Mouse (Mus musculus) lung, adult 2 months (tissue): ENCODE measurements at regions not wholly inside any gene's neighbourhood (a gene's known extent, or its start where the extent isn't known, plus 50 kb on each side); places are given as distances from the start of the nearest gene placed in this dataset.

Source experiments
- CTCF ChIP-seq: fragments of 200-500 bp; IDR thresholded peaks from 2 replicates; pipeline ENCODE4 v1.5.1; 2011; ENCODE audit warnings: mild to moderate bottlenecking, low read length, control low read depth; ENCODE audit not compliant: insufficient read depth
- POLR2A ChIP-seq: fragments of 200-500 bp; IDR thresholded peaks from 2 replicates; pipeline ENCODE4 v1.6.1; 2011; ENCODE audit warnings: low read depth, mild to moderate bottlenecking, control low read depth, low read length, borderline replicate concordance; ENCODE audit errors: extremely low read depth

GRCm38 (mm10) chr14:60556541-60556940 lies 77.3 kb upstream of the Spata13 start:
- TF ChIP-seq CTCF (no peak), POLR2A (no peak)
